Mouse (Mus musculus) small intestine, adult 2 months (tissue): ENCODE measurements around the gene Pitx3. TPM values are rescaled to one million over a fixed set of nuclear protein-coding genes. Genes with fewer than 3 reads are reported as not detected.
"Not testable (repeated sequence)": the region's sequence is repeated elsewhere in the genome, so short reads cannot be mapped to it uniquely, and the experiment has no call there.

Source experiments
- H3K27ac ChIP-seq: fragments of 200-500 bp; 2 replicates; pipeline ENCODE4 v1.5.1; 2012; ENCODE audit warnings: low read depth, low read length, control low read depth, inconsistent platforms; ENCODE audit not compliant: insufficient read depth
- H3K27me3 ChIP-seq: fragments of 200-500 bp; 2 replicates; pipeline ENCODE4 v1.6.1; 2012; ENCODE audit warnings: mild to moderate bottlenecking, moderate library complexity, low read length, inconsistent platforms; ENCODE audit not compliant: control insufficient read depth, insufficient read depth
- H3K36me3 ChIP-seq: fragments of 200-500 bp; 2 replicates; pipeline ENCODE4 v1.6.1; 2012; ENCODE audit warnings: mild to moderate bottlenecking, low read length, control low read depth, inconsistent platforms; ENCODE audit not compliant: control insufficient read depth, insufficient read depth
- H3K4me1 ChIP-seq: fragments of 200-500 bp; 2 replicates; pipeline ENCODE4 v1.6.1; 2012; ENCODE audit warnings: low read length, inconsistent platforms, mixed read lengths; ENCODE audit not compliant: control insufficient read depth, insufficient read depth, insufficient read length
- H3K4me3 ChIP-seq: fragments of 200-500 bp; 2 replicates; pipeline ENCODE4 v1.5.1; 2012; ENCODE audit warnings: low read depth, mild to moderate bottlenecking, control low read depth, inconsistent platforms, low read length, moderate library complexity
- CTCF ChIP-seq: fragments of 200-500 bp; IDR thresholded peaks from 2 replicates; pipeline ENCODE4 v1.5.1; 2012; ENCODE audit warnings: low read depth, mild to moderate bottlenecking, control low read depth, inconsistent platforms, low read length, moderate library complexity, mixed read lengths; ENCODE audit not compliant: insufficient replicate concordance, insufficient read length; ENCODE audit errors: extremely low read depth
- POLR2A ChIP-seq: fragments of 200-500 bp; IDR thresholded peaks from 2 replicates; pipeline ENCODE4 v1.6.1; 2012; ENCODE audit warnings: low read depth, mild to moderate bottlenecking, control low read depth, inconsistent platforms, low read length, moderate library complexity
- WGBS: fragments of 180-500 bp; shearing (Covaris S2); methylation state at CpG from one replicate; pipeline ENCODE4 v1.1.7; 2018; 5-methylcytosine and 5-hydroxymethylcytosine counted together
- polyA plus RNA-seq: library from polyadenylated mRNA; depleted of rRNA; stranded (reverse); fragments of >200 nt; gene quantifications from 2 replicates; pipeline ENCODE4 v1.2.3, GENCODE M21; 2012

Gene Pitx3
- polyA plus RNA-seq, 1 experiment: not detected

DNA sequence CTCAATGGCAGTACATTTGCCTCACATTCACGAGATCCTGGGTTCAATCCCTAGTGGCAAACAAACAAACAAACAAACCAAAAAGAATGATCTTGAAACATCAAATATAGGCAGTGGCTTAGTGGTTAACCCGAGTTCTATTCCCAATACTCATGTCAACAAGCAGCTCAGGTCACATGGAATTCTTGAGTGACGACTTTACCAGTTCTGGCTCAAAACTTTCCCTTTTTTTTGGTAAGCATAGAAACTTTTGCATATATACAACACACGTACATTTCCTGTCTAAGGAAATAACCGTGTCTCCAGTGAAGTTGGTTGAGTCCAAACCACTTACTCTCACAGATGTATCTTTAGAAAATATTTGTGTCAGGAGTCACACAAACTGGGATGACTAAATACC lies 24.4 kb upstream of the Pitx3 start:
- H3K27ac ChIP-seq: no peak overlapping the region
- 77% methylated on average over 5 of the region's 5 CpGs for WGBS
- no peak for TF ChIP-seq POLR2A
- no peak for TF ChIP-seq CTCF
- H3K36me3 ChIP-seq: peaks cover 29% of the 10 kb centered on the region
- H3K27me3 ChIP-seq: no peaks in the 10 kb centered on the region
- H3K4me3 ChIP-seq: no peak overlapping the region
- H3K4me1 ChIP-seq: no peaks in the 10 kb centered on the region

DNA sequence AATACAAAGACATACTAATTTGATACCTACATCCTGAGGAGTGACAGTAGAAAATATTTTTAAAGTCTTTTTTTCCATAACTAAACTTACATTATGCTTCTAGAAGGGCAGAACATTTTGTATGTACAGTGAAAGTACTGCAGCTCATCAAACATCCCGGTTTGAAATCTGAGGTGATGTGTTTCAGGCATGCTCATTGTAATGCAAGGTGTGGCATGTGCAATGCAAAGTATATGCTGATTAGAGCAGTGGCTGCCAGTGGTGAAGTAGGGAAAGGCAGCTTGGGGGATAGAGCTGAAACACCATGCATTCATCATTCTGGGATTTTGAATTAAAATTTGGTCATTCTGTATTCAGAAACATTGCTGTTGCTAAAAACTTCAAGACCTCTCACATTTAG lies 21.8 kb upstream of the Pitx3 start:
- H3K27me3 ChIP-seq: no peaks in the 10 kb centered on the region
- H3K36me3 ChIP-seq: peaks cover 43% of the 10 kb centered on the region
- H3K27ac ChIP-seq: no peak overlapping the region
- 67% methylated on average over 1 of the region's 1 CpGs for WGBS
- no peaks in the 10 kb centered on the region for H3K4me1 ChIP-seq
- no peak overlapping the region for H3K4me3 ChIP-seq
- TF ChIP-seq CTCF (no peak), POLR2A (no peak)

DNA sequence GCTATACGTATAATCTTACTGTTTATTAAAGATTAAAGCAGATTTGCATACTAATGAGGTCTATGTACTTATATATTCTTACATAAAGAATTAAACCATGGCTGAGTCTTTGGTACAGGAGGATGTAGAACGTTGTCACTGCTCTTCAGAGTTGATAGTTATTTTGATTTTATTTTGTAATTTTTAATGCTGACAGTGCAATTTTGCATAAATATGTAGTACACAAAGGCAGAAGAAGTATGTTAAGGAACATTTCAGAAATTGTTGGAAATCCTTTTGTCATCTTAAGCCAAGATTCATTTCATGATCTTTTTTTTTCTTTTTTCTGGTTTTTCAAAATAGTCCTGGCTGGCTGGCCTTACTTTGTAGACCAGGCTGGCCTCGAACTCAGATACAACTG lies 21.3 kb upstream of the Pitx3 start:
- no peak for TF ChIP-seq CTCF
- no peak for TF ChIP-seq POLR2A
- 89% methylated on average over 3 of the region's 3 CpGs for WGBS
- H3K4me3 ChIP-seq: no peak overlapping the region
- no peak overlapping the region for H3K27ac ChIP-seq
- no peaks in the 10 kb centered on the region for H3K4me1 ChIP-seq
- peaks cover 44% of the 10 kb centered on the region for H3K36me3 ChIP-seq
- no peaks in the 10 kb centered on the region for H3K27me3 ChIP-seq

- not testable (repeated sequence) for H3K4me1 ChIP-seq, H3K27me3 ChIP-seq, H3K4me3 ChIP-seq, H3K27ac ChIP-seq
- peaks cover 46% of the 10 kb centered on the region for H3K36me3 ChIP-seq
- 100% methylated on average over 1 of the region's 2 CpGs for WGBS
Measured at GRCm38 (mm10) chr19:46167169-46167568, 19.0 kb upstream of the Pitx3 start.

DNA sequence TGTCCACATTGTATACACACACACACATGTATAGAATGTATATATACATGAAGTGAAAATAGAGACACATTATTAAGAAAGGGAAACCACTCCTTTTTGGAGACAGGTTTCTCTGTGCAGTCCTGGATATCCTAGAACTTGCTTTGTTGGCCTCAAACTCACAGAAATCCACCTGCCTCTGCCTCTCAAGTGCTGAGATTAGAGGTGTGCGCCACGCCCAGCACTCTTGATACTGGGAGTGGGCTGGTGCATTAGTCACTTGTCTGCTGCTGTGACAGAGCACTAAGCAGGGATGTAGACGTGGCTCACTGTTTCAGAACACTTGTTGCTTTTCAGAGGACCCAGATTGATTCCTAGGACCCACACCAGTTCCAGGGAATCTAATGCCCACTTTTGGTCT lies 17.8 kb upstream of the Pitx3 start:
- 92% methylated on average over 3 of the region's 3 CpGs for WGBS

DNA sequence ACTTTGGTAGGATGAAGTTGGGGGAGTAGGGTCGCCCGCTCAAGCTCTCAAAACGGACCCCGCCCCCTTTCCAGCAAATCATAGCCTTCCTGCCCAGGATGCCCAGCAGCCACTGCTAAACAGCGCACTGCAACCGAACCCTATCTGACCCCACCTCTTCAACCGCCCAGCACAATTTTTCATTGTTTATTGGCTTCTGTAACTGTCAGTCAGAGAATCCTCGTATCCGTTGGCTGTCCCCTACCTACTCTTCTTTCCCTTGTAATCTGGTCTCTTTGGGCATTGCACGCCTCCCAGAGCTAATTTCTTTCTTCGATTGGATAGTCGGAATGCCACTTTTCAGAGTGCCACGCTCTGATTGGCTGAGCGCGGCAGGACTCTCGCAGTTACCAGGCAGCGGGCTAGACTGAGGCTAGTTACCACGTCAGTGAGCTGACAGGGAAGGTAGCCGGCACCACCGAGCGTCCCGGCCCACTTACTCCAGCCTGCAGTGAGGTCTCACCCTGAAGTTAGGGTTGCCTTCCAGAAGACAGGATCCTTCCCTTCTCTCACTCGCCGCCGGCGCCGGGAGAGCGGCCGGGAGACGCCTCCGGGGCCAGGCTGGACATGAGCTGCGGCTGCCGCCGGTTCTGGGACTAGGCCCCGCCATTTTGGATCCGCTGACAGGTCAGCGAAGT lies 4.1 kb upstream of the Pitx3 start, which contains the start of gene Gbf1:
Gbf1 (plus strand) TSS at position 383 of the 677 bp plus-strand sequence.
- H3K27ac ChIP-seq: peak within 1 kb of the TSS; percentile 56
- H3K4me1 ChIP-seq: peaks cover 15% of the 10 kb centered on the region
- peaks cover 26% of the 10 kb centered on the region for H3K27me3 ChIP-seq
- TF ChIP-seq CTCF: no peak
- peak; percentile 82; the same call in 1 of the 2 replicates for TF ChIP-seq POLR2A
- H3K36me3 ChIP-seq: no peaks in the 10 kb centered on the region
- H3K4me3 ChIP-seq: peak within 1 kb of the TSS; percentile 84
- whole genome bisulfite sequencing: under 1% methylated on average over 37 of the region's 37 CpGs

More for the DNA sequence above, 17.8 kb upstream of the Pitx3 start:
- TF ChIP-seq CTCF (no peak), POLR2A (no peak)
- Histone ChIP-seq H3K4me3 (no peak overlapping the region), H3K4me1 (no peaks in the 10 kb centered on the region), H3K36me3 (peaks cover 39% of the 10 kb centered on the region), H3K27me3 (no peaks in the 10 kb centered on the region), H3K27ac (no peak overlapping the region)

DNA sequence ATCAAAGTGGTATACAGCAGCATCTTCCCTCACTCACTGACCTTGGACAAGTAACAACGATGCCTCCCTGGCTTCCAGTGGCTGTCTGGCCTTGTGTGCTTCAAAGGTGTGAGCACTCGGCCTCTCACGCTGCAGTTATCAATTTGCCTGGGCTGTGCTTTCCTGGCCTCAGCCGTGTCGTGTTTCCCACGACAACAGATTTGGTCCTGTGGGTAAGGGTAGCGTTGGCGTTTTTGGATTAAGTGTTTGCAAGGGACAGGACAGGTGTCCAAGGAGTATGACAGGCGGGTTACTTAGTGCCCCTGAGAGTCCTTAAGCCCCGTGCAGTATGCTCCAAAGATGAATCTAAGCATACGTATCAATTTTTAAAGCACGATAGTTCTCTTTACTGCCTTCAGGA lies 965 bp upstream of the Pitx3 start:
- 29% methylated on average over 12 of the region's 12 CpGs for WGBS
- Histone ChIP-seq H3K36me3 (no peaks in the 10 kb centered on the region), H3K4me3 (no peak overlapping the region), H3K4me1 (peaks cover 15% of the 10 kb centered on the region), H3K27me3 (peaks cover 46% of the 10 kb centered on the region), H3K27ac (no peak overlapping the region)
- no peak for TF ChIP-seq POLR2A
- no peak for TF ChIP-seq CTCF
